Mouse (Mus musculus): ENCODE results near the gene Gm20683. TPM values are rescaled to one million over a fixed set of nuclear protein-coding genes. Genes with fewer than 3 reads are reported as not detected.

The Gm20683 gene
- polyA plus RNA-seq, 1 experiment from 2014 or later = 2.1 TPM

GRCm38 (mm10) chr17:25869498-25869897 lies 27.9 kb upstream of the Gm20683 start:
- Histone ChIP-seq H3K4me1 (peaks cover 45% of the 10 kb centered on the region), H3K36me3 (peaks cover 21% of the 10 kb centered on the region), H3K27ac (no peak overlapping the region), H3K4me3 (no peak overlapping the region), H3K27me3 (ENCODE audit: insufficient read depth, poor library complexity, severe bottlenecking) (no peaks in the 10 kb centered on the region), H3K9me3 (no peaks in the 10 kb centered on the region)
- DNase-seq (ENCODE audit: low spot score) = no peak
- 86% methylated on average over 8 of the region's 8 CpGs for WGBS

GRCm38 (mm10) chr17:25868601-25869191 lies 27.1 kb upstream of the Gm20683 start, which contains the start of gene Mcrip2:
Gene Mcrip2, minus strand, starts transcription at chr17:25868764.
- Histone ChIP-seq H3K36me3 (peaks cover 29% of the 10 kb centered on the region), H3K27ac (peak within 1 kb of the TSS; percentile 92), H3K9me3 (no peaks in the 10 kb centered on the region), H3K4me3 (peak within 1 kb of the TSS; percentile 79), H3K27me3 (ENCODE audit: insufficient read depth, poor library complexity, severe bottlenecking) (no peaks in the 10 kb centered on the region), H3K4me1 (peaks cover 38% of the 10 kb centered on the region)
- DNase-seq (ENCODE audit: low spot score) = peak; percentile 93
- under 1% methylated on average over 24 of the region's 24 CpGs for WGBS

GRCm38 (mm10) chr17:25867836-25868600 lies 26.5 kb upstream of the Gm20683 start:
- H3K27me3 ChIP-seq (ENCODE audit: insufficient read depth, poor library complexity, severe bottlenecking) = no peaks in the 10 kb centered on the region
- H3K4me3 ChIP-seq = peak overlapping the region; percentile 79
- peaks cover 38% of the 10 kb centered on the region for H3K4me1 ChIP-seq
- WGBS = under 1% methylated on average over 42 of the region's 42 CpGs
- peak overlapping the region; percentile 92 for H3K27ac ChIP-seq
- H3K9me3 ChIP-seq = no peaks in the 10 kb centered on the region
- peaks cover 34% of the 10 kb centered on the region for H3K36me3 ChIP-seq
- DNase-seq (ENCODE audit: low spot score) = peak; percentile 89

GRCm38 (mm10) chr17:25867509-25867835 lies 25.9 kb upstream of the Gm20683 start:
- Histone ChIP-seq H3K9me3 (no peaks in the 10 kb centered on the region), H3K27ac (peak overlapping the region; percentile 92)

GRCm38 (mm10) chr17:25866172-25866571 lies 24.6 kb upstream of the Gm20683 start:
- Histone ChIP-seq H3K27me3 (ENCODE audit: insufficient read depth, poor library complexity, severe bottlenecking) (no peaks in the 10 kb centered on the region), H3K9me3 (no peaks in the 10 kb centered on the region), H3K4me1 (peaks cover 49% of the 10 kb centered on the region), H3K4me3 (peak overlapping the region; percentile 28; the same call in 1 of the 2 replicates), H3K27ac (no peak overlapping the region), H3K36me3 (peaks cover 36% of the 10 kb centered on the region)
- DNase-seq (ENCODE audit: low spot score) = no peak
- WGBS = 92% methylated on average over 3 of the region's 3 CpGs

More at GRCm38 (mm10) chr17:25867509-25867835, 25.9 kb upstream of the Gm20683 start:
- Histone ChIP-seq H3K4me1 (peaks cover 38% of the 10 kb centered on the region), H3K27me3 (ENCODE audit: insufficient read depth, poor library complexity, severe bottlenecking) (no peaks in the 10 kb centered on the region), H3K4me3 (peak overlapping the region; percentile 79), H3K36me3 (peaks cover 36% of the 10 kb centered on the region)
- no peak for DNase-seq (ENCODE audit: low spot score)
- 12% methylated on average over 7 of the region's 7 CpGs for WGBS

GRCm38 (mm10) chr17:25865288-25865687 lies 23.7 kb upstream of the Gm20683 start:
- H3K27ac ChIP-seq = 0 out of 2 replicates have a peak overlapping the region, but pooled peaks have one; percentile 6
- DNase-seq (ENCODE audit: low spot score) = no peak
- peaks cover 57% of the 10 kb centered on the region for H3K4me1 ChIP-seq
- H3K9me3 ChIP-seq = no peaks in the 10 kb centered on the region
- H3K4me3 ChIP-seq = 0 out of 2 replicates have a peak overlapping the region, but pooled peaks have one; percentile 1
- no peaks in the 10 kb centered on the region for H3K27me3 ChIP-seq (ENCODE audit: insufficient read depth, poor library complexity, severe bottlenecking)
- 87% methylated on average over 11 of the region's 11 CpGs for WGBS
- H3K36me3 ChIP-seq = peaks cover 36% of the 10 kb centered on the region

GRCm38 (mm10) chr17:25864311-25864710 lies 22.7 kb upstream of the Gm20683 start:
- no peaks in the 10 kb centered on the region for H3K27me3 ChIP-seq (ENCODE audit: insufficient read depth, poor library complexity, severe bottlenecking)
- H3K4me1 ChIP-seq = peaks cover 64% of the 10 kb centered on the region
- peaks cover 36% of the 10 kb centered on the region for H3K36me3 ChIP-seq
- H3K4me3 ChIP-seq = no peak overlapping the region
- DNase-seq (ENCODE audit: low spot score) = no peak
- H3K9me3 ChIP-seq = no peaks in the 10 kb centered on the region
- 92% methylated on average over 14 of the region's 14 CpGs for whole genome bisulfite sequencing
- no peak overlapping the region for H3K27ac ChIP-seq

GRCm38 (mm10) chr17:25863681-25864080 lies 22.1 kb upstream of the Gm20683 start:
- no peak for DNase-seq (ENCODE audit: low spot score)
- H3K4me1 ChIP-seq = peaks cover 58% of the 10 kb centered on the region
- no peaks in the 10 kb centered on the region for H3K9me3 ChIP-seq
- no peak overlapping the region for H3K4me3 ChIP-seq
- no peaks in the 10 kb centered on the region for H3K27me3 ChIP-seq (ENCODE audit: insufficient read depth, poor library complexity, severe bottlenecking)
- 88% methylated on average over 6 of the region's 6 CpGs for WGBS
- H3K36me3 ChIP-seq = peaks cover 36% of the 10 kb centered on the region
- no peak overlapping the region for H3K27ac ChIP-seq

GRCm38 (mm10) chr17:25861704-25862612 lies 20.4 kb upstream of the Gm20683 start:
- DNase-seq (ENCODE audit: low spot score) = no peak
- WGBS = 13% methylated on average over 6 of the region's 6 CpGs
- peaks cover 41% of the 10 kb centered on the region for H3K4me1 ChIP-seq

GRCm38 (mm10) chr17:25860832-25861703 lies 19.5 kb upstream of the Gm20683 start, which contains the start of gene Wdr90:
Gene Wdr90, minus strand, starts transcription at chr17:25861501.
- 4% methylated on average over 65 of the region's 65 CpGs for WGBS
- peak; percentile 96 for DNase-seq (ENCODE audit: low spot score)

More at GRCm38 (mm10) chr17:25861704-25862612, 20.4 kb upstream of the Gm20683 start:
- Histone ChIP-seq H3K36me3 (peaks cover 38% of the 10 kb centered on the region), H3K27ac (peak overlapping the region; percentile 92), H3K9me3 (no peaks in the 10 kb centered on the region), H3K27me3 (ENCODE audit: insufficient read depth, poor library complexity, severe bottlenecking) (no peaks in the 10 kb centered on the region), H3K4me3 (peak overlapping the region; percentile 76)

GRCm38 (mm10) chr17:25860229-25860628 lies 18.7 kb upstream of the Gm20683 start:
- no peaks in the 10 kb centered on the region for H3K27me3 ChIP-seq (ENCODE audit: insufficient read depth, poor library complexity, severe bottlenecking)
- no peak for DNase-seq (ENCODE audit: low spot score)
- H3K36me3 ChIP-seq = peaks cover 32% of the 10 kb centered on the region
- peaks cover 28% of the 10 kb centered on the region for H3K4me1 ChIP-seq
- 94% methylated on average over 6 of the region's 6 CpGs for WGBS
- no peaks in the 10 kb centered on the region for H3K9me3 ChIP-seq
- H3K27ac ChIP-seq = no peak overlapping the region
- H3K4me3 ChIP-seq = peak overlapping the region; percentile 76

More at GRCm38 (mm10) chr17:25860832-25861703, 19.5 kb upstream of the Gm20683 start, which contains the start of gene Wdr90:
- Histone ChIP-seq H3K9me3 (no peaks in the 10 kb centered on the region), H3K4me3 (peak within 1 kb of the TSS; percentile 76), H3K27me3 (ENCODE audit: insufficient read depth, poor library complexity, severe bottlenecking) (no peaks in the 10 kb centered on the region), H3K4me1 (peaks cover 32% of the 10 kb centered on the region), H3K36me3 (peaks cover 33% of the 10 kb centered on the region), H3K27ac (peak within 1 kb of the TSS; percentile 92)

Data from heart, embryonic 10.5 days (tissue).